Mouse (Mus musculus) stomach, embryonic 14.5 days (tissue): ENCODE measurements around the gene Optn. TPM values are rescaled to one million over a fixed set of nuclear protein-coding genes. Genes with fewer than 3 reads are reported as not detected.

Experiments
- ATAC-seq: fragments of 200-750 bp; cut with Nextera tagmentation; 2 replicates; pipeline ENCODE4 v1.8.0; 2017; ENCODE audit warnings: low read depth, moderate TSS enrichment; ENCODE audit not compliant: insufficient number of reproducible peaks, insufficient read depth, low FRiP score
- H3K27ac ChIP-seq: fragments of 300-500 bp; sonication (generic); 2 replicates; pipeline ENCODE4 v1.5.1; 2014; ENCODE audit warnings: mild to moderate bottlenecking, low read length, moderate library complexity, mixed read lengths
- H3K27me3 ChIP-seq: fragments of 300-500 bp; sonication (generic); 2 replicates; pipeline ENCODE4 v1.6.1; 2014; ENCODE audit warnings: low read length, control low read depth, mixed read lengths; ENCODE audit not compliant: control insufficient read depth, insufficient read depth
- H3K36me3 ChIP-seq: fragments of 300-500 bp; sonication (generic); 2 replicates; pipeline ENCODE4 v1.6.1; 2014; ENCODE audit warnings: mild to moderate bottlenecking, control low read depth, low read length, moderate library complexity, mixed read lengths; ENCODE audit not compliant: control insufficient read depth, insufficient read depth
- H3K4me1 ChIP-seq: fragments of 300-500 bp; sonication (generic); 2 replicates; pipeline ENCODE4 v1.6.1; 2014; ENCODE audit warnings: low read length, control low read depth, mixed read lengths; ENCODE audit not compliant: control insufficient read depth, insufficient read depth
- H3K4me2 ChIP-seq: fragments of 300-500 bp; sonication (generic); replicated peaks from 2 replicates; pipeline ENCODE4 v1.6.1; 2014; ENCODE audit warnings: low read depth, low read length, control low read depth
- H3K4me3 ChIP-seq: fragments of 300-500 bp; sonication (generic); 2 replicates; pipeline ENCODE4 v1.5.1; 2014; ENCODE audit warnings: low read depth, low read length, control low read depth
- H3K9ac ChIP-seq: fragments of 300-500 bp; sonication (generic); replicated peaks from 2 replicates; pipeline ENCODE4 v1.6.1; 2014; ENCODE audit warnings: low read depth, mild to moderate bottlenecking, control low read depth, low read length, moderate library complexity, mixed read lengths
- H3K9me3 ChIP-seq: fragments of 300-500 bp; sonication (generic); 2 replicates; pipeline ENCODE4 v1.6.1; 2016; ENCODE audit warnings: low read depth, low read length, control low read depth; ENCODE audit not compliant: control insufficient read depth
- WGBS: fragments of 180-500 bp; shearing (Covaris S2); extraction: QIAGEN DNeasy Blood & Tissue Kit; methylation state at CpG from one replicate; pipeline ENCODE4 v1.1.7; 2014; 5-methylcytosine and 5-hydroxymethylcytosine counted together
- polyA plus RNA-seq: library from polyadenylated mRNA; unstranded; fragments of >200 nt; fragmentation: Nextera tagmentation; extraction: Ambion mirVana; gene quantifications from 2 replicates; pipeline ENCODE4 v1.2.1, GENCODE M21; 2014

Gene Optn
- polyA plus RNA-seq, 1 experiment from 2014 or later, result 6.5 TPM

GRCm38 (mm10) chr2:5031215-5031614 lies 32.6 kb downstream of the Optn start:
- WGBS, result 80% methylated on average over 7 of the region's 7 CpGs
- H3K9ac ChIP-seq, result no peak overlapping the region
- no peak overlapping the region for H3K4me3 ChIP-seq
- no peaks in the 10 kb centered on the region for H3K36me3 ChIP-seq
- no peaks in the 10 kb centered on the region for H3K4me1 ChIP-seq
- H3K27me3 ChIP-seq, result no peaks in the 10 kb centered on the region
- no peak overlapping the region for H3K27ac ChIP-seq
- no peak overlapping the region for H3K4me2 ChIP-seq
- no peak for ATAC-seq
- no peaks in the 10 kb centered on the region for H3K9me3 ChIP-seq

DNA sequence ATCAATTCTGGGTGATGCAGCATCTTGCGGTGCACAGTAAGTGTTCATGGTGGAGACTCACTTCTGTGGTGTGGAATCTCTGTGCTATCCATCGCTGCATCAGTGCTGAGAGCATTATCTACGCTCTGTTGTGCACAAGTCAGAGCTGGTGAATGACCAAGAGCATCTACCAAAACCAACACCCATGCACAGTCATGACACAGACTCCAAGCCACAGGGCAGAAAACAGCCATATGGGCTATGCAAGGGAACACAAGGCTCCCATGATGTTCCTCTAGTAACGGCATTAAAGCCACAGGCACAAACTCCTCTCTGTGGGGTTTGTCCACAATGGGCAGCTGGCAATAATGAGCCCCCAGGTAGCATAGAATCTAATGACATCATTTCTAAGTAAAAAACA lies 34.0 kb downstream of the Optn start:
- Histone ChIP-seq H3K27ac (no peak overlapping the region), H3K27me3 (no peaks in the 10 kb centered on the region), H3K36me3 (no peaks in the 10 kb centered on the region), H3K9me3 (no peaks in the 10 kb centered on the region), H3K4me1 (no peaks in the 10 kb centered on the region), H3K4me2 (no peak overlapping the region), H3K9ac (no peak overlapping the region), H3K4me3 (no peak overlapping the region)
- no peak for ATAC-seq
- WGBS, result 91% methylated on average over 4 of the region's 4 CpGs

DNA sequence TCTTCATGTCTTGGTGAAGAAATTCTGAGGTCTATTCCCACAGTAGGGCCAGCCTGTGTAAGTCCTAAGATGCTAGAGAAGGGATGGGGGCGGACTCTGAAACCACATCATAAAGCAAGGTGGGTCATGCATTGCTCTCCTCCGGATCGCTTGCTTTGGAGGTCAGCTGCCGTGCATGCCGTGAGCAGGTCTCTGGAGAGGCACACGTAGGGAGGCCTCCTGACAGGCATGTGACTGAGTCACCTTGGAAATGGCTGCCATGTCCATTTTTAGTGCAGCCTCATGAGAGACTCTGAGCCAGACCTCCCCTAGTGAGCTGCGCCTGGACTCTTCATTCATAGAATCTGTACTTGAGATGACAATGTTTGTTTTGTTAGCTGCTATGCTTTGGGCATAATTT lies 35.8 kb downstream of the Optn start:
- Histone ChIP-seq H3K36me3 (no peaks in the 10 kb centered on the region), H3K27ac (no peak overlapping the region), H3K4me3 (no peak overlapping the region), H3K9ac (no peak overlapping the region), H3K4me1 (no peaks in the 10 kb centered on the region), H3K4me2 (no peak overlapping the region), H3K9me3 (no peaks in the 10 kb centered on the region), H3K27me3 (no peaks in the 10 kb centered on the region)
- 89% methylated on average over 7 of the region's 7 CpGs for WGBS
- no peak for ATAC-seq

- Histone ChIP-seq H3K27me3 (no peaks in the 10 kb centered on the region), H3K4me1 (no peaks in the 10 kb centered on the region), H3K4me3 (no peak overlapping the region), H3K9ac (no peak overlapping the region), H3K4me2 (no peak overlapping the region), H3K36me3 (no peaks in the 10 kb centered on the region), H3K27ac (no peak overlapping the region), H3K9me3 (no peaks in the 10 kb centered on the region)
- 73% methylated on average over 6 of the region's 6 CpGs for WGBS
- no peak for ATAC-seq
Measured at GRCm38 (mm10) chr2:5027057-5027456, 36.8 kb downstream of the Optn start.

DNA sequence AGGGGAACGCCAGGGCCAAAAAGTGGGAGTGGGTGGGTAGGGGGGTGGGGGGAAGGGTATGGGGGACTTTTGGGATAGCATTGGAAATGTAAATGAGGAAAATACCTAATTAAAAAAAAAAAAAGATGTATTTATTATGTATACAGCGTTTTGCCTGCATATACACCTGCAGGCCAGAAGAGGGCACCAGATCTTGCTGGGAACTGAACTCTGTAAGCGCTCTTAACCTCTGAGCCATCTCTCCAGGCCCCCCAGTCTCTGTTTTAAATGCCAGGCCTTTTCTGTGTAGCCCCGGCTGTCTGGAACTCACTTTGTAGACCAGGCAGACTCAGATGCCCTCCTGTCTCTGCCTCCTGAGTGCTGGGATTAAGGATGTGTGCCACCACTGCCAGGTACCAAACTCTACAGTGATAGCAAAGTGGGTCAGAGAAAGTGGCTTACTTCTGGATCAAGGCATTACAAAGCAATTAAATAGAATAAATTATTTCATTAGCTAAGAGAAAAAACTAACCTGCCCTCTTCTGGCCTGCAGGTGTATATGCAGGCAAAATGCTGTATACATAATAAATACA lies 38.6 kb downstream of the Optn start:
- H3K4me1 ChIP-seq, result no peaks in the 10 kb centered on the region
- H3K27me3 ChIP-seq, result no peaks in the 10 kb centered on the region
- no peak overlapping the region for H3K27ac ChIP-seq
- no peak overlapping the region for H3K9ac ChIP-seq
- no peak for ATAC-seq
- H3K4me3 ChIP-seq, result no peak overlapping the region
- WGBS, result 63% methylated on average over 3 of the region's 4 CpGs
- no peaks in the 10 kb centered on the region for H3K36me3 ChIP-seq
- H3K9me3 ChIP-seq, result no peaks in the 10 kb centered on the region
- H3K4me2 ChIP-seq, result no peak overlapping the region

GRCm38 (mm10) chr2:5023699-5024399 lies 40.0 kb downstream of the Optn start:
- Histone ChIP-seq H3K27ac (no peak overlapping the region; the same call in 1 of the 2 replicates), H3K4me1 (no peaks in the 10 kb centered on the region), H3K4me3 (no peak overlapping the region), H3K9me3 (no peaks in the 10 kb centered on the region), H3K27me3 (no peaks in the 10 kb centered on the region), H3K4me2 (no peak overlapping the region), H3K36me3 (no peaks in the 10 kb centered on the region), H3K9ac (no peak overlapping the region)
- WGBS, result 70% methylated on average over 14 of the region's 14 CpGs
- ATAC-seq, result 0 out of 2 replicates have a peak, but pooled peaks have one; percentile 61

DNA sequence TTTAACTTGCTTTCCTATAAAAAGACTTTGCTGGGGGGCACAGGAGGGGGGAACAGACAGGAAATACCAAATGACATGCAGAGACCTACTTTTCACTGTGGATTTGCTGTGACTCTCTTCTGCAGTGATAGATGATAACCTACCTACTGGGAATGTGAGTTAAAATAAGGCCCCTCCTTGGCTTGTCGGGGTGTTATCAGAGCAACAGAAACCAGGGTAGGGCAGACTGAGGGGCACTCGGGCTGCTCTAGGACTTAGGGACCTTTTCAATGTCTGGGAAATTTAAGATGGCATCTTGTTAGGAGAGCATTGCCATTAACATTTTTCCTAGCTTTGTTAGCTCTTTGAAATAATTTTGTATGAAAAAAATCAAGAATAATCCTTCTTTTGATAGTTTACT lies 40.6 kb downstream of the Optn start:
- no peak overlapping the region for H3K4me3 ChIP-seq
- H3K9me3 ChIP-seq, result no peaks in the 10 kb centered on the region
- H3K36me3 ChIP-seq, result no peaks in the 10 kb centered on the region
- WGBS, result 61% methylated on average over 2 of the region's 2 CpGs
- H3K4me1 ChIP-seq, result no peaks in the 10 kb centered on the region
- no peak for ATAC-seq
- no peak overlapping the region for H3K4me2 ChIP-seq
- H3K9ac ChIP-seq, result no peak overlapping the region
- H3K27me3 ChIP-seq, result no peaks in the 10 kb centered on the region
- no peak overlapping the region for H3K27ac ChIP-seq

DNA sequence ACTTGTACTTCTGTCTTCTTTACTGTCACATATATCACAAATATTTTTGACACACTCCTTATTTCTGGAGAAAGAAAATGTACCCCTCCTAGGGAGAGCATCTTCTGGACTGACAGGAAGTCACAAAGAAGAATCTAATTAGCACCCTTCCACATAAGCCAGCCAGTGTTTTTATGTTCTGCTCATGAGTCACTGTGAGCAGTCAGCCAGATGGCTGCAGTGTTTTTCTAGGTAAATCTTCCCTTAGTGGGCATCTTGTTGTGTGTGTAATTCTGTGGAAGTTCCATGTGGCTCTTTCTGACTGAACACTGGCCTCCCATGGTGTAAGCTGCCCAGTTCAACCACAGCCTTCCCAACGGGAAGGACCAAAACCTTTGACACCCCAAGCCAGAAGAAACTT lies 44.1 kb downstream of the Optn start:
- H3K9ac ChIP-seq, result no peak overlapping the region
- H3K36me3 ChIP-seq, result no peaks in the 10 kb centered on the region
- no peak overlapping the region for H3K4me2 ChIP-seq
- no peaks in the 10 kb centered on the region for H3K9me3 ChIP-seq
- H3K27me3 ChIP-seq, result no peaks in the 10 kb centered on the region
- no peak overlapping the region for H3K27ac ChIP-seq
- no peaks in the 10 kb centered on the region for H3K4me1 ChIP-seq
- WGBS, result 39% methylated on average over 1 of the region's 1 CpGs
- H3K4me3 ChIP-seq, result no peak overlapping the region
- ATAC-seq, result no peak

DNA sequence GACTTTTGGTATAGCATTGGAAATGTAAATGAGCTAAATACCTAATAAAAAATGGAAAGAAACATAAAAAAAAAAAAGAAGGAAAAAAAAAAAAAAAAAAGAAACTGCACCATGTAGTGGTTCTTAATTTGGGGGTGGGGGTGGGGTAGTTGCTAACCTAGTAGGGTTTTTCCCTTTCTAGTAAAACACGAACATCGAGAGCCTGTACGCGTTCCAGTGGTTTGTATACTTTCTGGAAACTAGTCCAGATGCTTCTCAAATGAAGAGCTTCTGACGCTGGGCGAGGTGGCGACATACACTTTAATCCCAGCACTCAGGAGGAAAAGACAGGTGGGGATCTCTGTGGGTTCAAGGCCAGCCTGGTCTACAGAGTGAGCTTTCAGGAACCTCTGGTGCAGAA lies 46.9 kb downstream of the Optn start:
- 93% methylated on average over 7 of the region's 7 CpGs for WGBS
- Histone ChIP-seq H3K36me3 (no peaks in the 10 kb centered on the region), H3K9ac (no peak overlapping the region), H3K9me3 (no peaks in the 10 kb centered on the region), H3K27ac (no peak overlapping the region), H3K4me2 (no peak overlapping the region), H3K4me1 (peaks cover 2% of the 10 kb centered on the region; the same call in 1 of the 2 replicates), H3K4me3 (no peak overlapping the region), H3K27me3 (no peaks in the 10 kb centered on the region)
- no peak for ATAC-seq
